Mouse (Mus musculus) c-Kit-positive CD71-negative TER-119-negative erythroid progenitor cells, embryonic 14.5 days (primary cell): ENCODE measurements around the gene Igsf9.

ENCODE experiments used
- DNase-seq: peaks from one replicate; pipeline ENCODE4 v3.0.0-alpha.2; 2013; ENCODE audit warnings: low read depth

The Igsf9 gene

GRCm38 (mm10) chr1:172468301-172468877 is 13.2 kb upstream of the Igsf9 start:
- no peak for DNase-seq

DNA sequence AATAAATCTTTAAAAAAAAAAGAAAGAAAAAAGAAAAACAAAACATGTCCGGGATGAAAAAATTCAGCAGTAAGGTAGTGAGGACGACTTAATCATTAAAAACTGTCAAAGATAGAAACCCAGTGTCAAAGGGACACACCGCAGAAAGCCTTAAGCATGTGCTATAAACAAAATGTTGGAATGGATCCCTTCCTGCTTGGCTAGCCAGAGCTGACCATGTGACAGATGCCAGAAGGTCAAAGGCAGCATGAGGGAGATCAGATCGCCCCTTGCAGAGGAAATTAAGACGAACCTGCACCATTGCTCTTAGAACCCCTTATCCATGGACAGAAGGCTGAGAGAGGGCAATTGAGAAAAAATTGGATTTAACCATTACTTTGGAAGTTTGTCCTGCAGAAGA is 12.2 kb upstream of the Igsf9 start:
- DNase-seq, result no peak

- no peak for DNase-seq
These were observed 11.7 kb upstream of the Igsf9 start for GRCm38 (mm10) chr1:172469810-172470448.

GRCm38 (mm10) chr1:172472909-172473308 is 8.7 kb upstream of the Igsf9 start:
- no peak for DNase-seq

GRCm38 (mm10) chr1:172474196-172474595 is 7.4 kb upstream of the Igsf9 start:
- no peak for DNase-seq

DNA sequence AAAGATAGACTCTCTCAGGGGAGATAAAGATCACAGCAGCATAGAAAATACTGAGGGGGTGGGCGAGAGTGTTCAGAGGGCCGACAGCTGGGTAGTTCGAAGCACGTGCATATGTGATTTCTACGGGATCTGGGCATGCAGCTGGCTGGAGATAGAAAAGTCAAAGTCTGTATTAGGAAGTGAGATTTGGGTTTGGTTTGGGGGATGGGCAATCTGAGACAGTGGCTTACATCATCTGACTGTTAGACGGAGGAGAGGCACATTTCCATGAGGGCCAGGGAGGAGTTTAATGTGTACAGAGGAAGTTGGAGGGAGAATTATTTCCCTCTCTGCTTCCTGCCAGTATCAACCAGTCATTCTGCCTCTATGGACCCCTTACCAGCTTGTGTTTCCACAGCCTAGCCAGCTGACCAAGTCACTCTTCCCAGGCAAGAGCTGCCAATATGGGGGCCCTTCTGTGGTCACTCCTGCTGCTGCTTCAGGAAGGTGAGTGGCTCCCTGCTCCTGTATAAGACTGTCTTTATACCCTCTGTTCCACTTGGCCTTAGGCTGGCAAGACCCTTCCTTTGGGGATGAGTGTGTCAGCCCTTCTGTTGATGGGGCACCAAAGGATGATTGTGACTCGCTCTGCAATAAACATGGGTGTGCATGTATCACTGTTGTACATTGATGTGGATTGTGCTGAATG is 6.4 kb upstream of the Igsf9 start, which contains the start of gene Slamf9:
Gene Slamf9, plus strand, starts transcription at position 305 of the 688 bp plus-strand sequence.
- DNase-seq, result no peak

DNA sequence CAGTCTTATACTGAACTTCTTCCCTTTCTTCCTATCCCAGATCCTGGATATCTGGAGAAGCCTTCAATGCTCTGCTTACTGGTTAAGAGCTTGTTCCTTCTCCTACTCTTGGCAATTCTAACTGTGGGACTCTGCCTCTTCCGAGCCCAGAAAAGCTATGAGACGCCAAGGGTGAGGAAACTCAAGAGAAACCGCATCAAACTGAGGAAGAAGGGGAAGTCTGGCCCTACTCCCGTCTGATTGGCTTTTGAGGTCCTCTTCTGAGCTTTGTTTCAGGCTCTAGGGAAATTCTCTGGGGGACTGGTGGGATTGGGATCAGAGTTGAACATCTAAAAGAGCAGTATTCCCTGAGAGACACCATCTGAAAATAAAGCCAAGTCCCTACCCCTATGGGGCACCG is 3.6 kb upstream of the Igsf9 start:
- no peak for DNase-seq

DNA sequence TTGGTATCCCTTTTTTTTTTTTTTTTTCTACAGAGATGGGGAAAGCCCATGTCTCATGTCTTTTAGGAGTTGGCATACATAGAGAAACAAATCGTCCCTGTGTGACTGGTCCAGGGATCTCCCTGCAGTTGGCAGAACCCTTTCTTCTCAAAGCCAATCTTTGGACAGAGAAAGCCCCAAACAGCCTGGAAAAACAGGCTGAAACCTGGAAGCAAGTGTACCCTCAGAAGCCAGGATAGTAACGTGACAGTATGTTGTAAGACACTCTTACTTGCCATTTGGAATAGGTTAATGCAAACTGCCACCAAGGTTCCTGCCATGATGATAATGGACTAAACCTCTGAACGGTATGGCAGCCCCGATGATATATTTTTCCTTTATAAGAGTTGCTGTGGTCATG is 1.2 kb upstream of the Igsf9 start:
- DNase-seq, result no peak

DNA sequence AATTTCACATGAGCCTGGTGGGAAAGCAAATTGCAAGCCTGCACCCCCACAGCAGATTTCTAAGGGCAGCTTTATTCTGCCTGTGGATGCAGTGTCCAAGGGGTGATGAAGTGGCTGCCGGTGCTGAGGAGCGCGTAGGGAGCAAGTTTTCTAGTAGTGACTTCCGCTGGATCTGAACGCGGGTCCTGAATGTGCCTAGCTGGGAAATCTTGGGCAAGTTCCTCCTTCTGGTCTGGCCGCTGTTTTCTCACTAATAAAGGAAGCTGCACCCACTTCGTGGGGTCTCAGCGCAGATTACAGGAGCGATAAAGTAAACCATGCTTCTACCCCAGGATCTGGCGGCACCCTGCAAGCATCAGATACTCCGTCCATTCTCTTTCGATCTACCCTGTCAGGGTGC is 477 bp upstream of the Igsf9 start:
- DNase-seq, result no peak

DNA sequence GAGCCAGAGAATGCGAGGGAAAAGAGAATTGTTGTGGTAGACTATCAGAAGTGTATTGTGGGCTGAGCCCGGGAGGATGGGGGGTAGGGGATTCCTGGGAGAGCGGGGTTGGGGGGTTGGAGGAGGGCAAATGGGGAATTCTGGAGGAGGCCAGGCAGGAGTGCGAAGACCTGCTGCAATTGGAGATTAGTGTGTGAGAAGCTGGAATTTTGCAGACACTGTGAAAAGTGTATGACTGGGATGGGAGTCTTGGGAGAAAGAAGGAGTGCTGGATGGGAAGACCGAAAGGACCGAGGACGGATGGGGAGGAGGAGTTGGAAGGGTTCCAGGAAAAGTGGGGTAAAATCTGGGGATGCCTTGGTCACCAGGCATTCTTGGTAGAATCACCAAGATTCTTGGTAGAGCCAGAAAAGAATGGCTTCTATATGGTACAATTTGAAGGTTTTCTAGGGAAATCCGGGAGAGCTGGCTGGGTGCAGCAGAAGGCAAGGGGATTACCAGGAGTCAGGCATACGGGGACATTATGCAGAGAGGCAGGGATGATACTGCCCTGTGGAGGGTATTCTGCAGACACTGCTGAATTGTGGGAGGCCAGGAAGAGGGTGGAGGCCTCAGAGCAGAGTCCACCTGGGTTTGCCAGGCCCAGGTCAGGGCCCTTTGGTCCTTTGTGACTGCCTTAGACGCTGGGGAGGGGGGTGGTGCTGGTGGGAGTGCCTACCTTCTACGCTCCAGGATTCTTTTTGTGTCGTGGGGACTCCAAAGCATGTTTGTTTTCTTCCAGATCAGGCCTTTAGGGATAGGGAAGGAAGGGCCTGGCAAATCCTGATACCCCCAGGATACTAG is 1.2 kb downstream of the Igsf9 start:
- no peak for DNase-seq

DNA sequence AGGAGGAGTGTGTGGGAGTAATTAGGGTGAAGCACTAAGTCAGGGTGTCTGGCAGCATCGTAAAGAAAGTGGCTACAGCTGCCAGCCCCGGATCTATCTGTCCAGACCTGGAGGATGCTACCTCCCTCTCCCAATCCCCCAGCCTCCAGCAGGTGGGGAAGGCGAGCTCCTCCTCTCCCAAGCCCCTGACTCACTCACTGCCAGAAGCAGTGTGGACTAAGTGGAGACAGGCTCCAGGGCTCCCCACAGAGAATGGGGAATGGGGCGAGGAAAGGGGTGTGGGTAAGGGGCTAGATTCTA is 1.7 kb downstream of the Igsf9 start:
- no peak for DNase-seq

DNA sequence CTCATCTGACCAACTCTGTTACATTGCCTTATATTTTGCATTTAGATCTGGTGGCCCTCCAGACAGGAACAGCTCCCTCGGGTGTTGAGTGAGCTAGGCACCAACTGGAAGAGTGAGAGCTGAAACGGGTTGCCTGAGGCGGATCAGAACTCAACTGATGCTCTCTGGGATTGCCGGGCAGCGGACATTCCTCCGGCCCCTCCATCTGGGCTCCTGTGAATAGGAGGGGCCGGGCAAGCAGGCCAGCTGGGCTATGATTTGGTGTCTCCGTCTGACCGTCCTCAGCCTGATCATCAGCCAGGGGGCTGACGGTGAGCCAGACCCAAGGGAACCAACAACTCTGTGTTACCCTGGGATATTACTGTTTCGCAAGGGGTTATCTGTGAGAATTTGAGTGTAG is 2.6 kb downstream of the Igsf9 start:
- DNase-seq, result no peak

GRCm38 (mm10) chr1:172484671-172485070 is 3.1 kb downstream of the Igsf9 start:
- no peak for DNase-seq

- DNase-seq, result no peak
These were observed 4.2 kb downstream of the Igsf9 start for GRCm38 (mm10) chr1:172485821-172486220.

GRCm38 (mm10) chr1:172486236-172486635 is 4.6 kb downstream of the Igsf9 start:
- DNase-seq, result no peak

- DNase-seq, result no peak
These were observed 5.1 kb downstream of the Igsf9 start for GRCm38 (mm10) chr1:172486651-172487050.

DNA sequence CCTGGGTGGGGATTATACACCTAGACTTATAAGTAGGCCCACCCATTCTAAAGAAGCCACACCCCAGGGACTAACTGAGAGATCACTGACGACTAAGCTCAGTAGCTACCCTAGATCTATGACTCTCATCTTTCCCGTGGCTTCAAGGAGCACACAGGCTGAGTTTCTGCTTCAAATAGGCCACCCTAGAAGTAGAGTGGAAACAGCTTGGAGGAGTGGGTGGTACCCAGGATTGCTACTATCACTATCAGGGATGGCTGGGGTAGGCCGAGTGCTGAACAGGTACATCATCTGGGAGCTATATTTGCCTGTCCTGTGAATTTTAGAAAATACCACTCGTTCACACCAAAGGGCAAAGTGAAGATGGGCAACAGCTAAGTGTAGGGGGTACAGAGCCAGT is 6.3 kb downstream of the Igsf9 start:
- DNase-seq, result no peak

GRCm38 (mm10) chr1:172488831-172489230 is 7.2 kb downstream of the Igsf9 start:
- no peak for DNase-seq

DNA sequence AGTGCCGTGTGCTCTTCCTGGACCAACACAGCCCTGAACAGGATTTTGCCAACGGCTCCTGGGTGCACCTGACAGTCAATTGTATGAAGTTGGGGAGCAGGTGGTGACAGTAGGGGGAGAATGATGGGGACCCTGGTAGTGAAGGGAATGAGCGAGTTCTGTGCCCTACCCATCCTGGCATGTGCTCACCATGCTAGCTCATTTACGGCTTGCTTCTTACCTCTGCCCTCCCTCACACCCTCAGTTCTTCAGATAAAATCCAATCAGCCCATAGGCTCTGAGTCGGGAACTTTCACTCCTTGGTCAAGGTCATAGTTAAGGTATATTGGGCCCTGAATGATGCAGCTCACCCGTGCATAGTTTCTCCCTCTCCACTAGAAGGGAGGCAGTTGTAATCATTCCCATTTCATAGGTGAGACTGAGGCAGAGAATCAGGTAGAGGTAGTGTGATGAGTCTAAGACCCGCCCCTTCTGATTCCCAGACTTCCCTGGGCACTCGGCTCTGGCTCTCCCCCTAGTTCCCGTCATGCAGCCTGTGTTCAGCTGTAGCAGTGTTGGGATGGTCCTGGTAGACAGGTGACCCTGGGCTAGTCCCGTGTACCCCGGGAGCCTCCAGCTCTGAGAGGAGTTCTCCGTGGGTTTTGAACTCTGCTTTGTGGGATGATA is 8.1 kb downstream of the Igsf9 start:
- no peak for DNase-seq

- no peak for DNase-seq
These were observed 8.7 kb downstream of the Igsf9 start for GRCm38 (mm10) chr1:172490261-172490661.

GRCm38 (mm10) chr1:172492047-172492446 is 10.5 kb downstream of the Igsf9 start:
- DNase-seq, result no peak

DNA sequence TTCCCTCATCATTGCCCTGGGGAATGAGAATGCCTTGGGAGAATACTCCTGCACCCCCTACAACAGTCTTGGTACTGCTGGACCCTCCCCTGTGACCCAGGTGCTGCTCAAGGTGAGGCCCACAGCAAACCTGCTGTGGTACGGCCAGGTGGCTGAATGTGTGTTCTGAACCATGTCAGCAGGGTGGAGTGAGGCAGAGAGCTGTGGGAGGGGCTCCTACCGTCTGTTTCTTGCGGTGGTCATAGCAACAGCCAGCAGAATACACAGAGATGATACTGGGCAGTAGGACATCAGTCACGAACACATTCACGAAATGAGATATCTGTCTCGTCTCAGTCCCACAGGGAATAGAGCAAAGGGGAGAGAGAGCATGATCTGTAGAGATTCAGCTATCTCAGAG is 11.9 kb downstream of the Igsf9 start:
- DNase-seq, result no peak
